Mouse (Mus musculus) limb, embryonic 15.5 days (tissue): ENCODE results near the gene Nbl1. TPM values are rescaled to one million over a fixed set of nuclear protein-coding genes. Genes with fewer than 3 reads are reported as not detected.
A peak's percentile ranks its signal among the peaks of the same experiment; 100 is the strongest.

Experiments
- ATAC-seq: fragments of 200-750 bp; cut with Nextera tagmentation; 2 replicates; pipeline ENCODE4 v1.8.0; 2017; ENCODE audit warnings: low read depth, moderate TSS enrichment; ENCODE audit not compliant: insufficient number of reproducible peaks, low FRiP score, low TSS enrichment
- H3K27ac ChIP-seq: fragments of 300-500 bp; sonication (generic); 2 replicates; pipeline ENCODE4 v1.5.1; 2015; ENCODE audit warnings: moderate library complexity, mild to moderate bottlenecking, inconsistent platforms
- H3K27me3 ChIP-seq: fragments of 300-500 bp; sonication (generic); 2 replicates; pipeline ENCODE4 v1.6.1; 2015; ENCODE audit warnings: inconsistent platforms
- H3K36me3 ChIP-seq: fragments of 300-500 bp; sonication (generic); 2 replicates; pipeline ENCODE4 v1.6.1; 2015; ENCODE audit warnings: inconsistent platforms
- H3K4me1 ChIP-seq: fragments of 300-500 bp; sonication (generic); 2 replicates; pipeline ENCODE4 v1.6.1; 2015; ENCODE audit warnings: inconsistent platforms
- H3K4me2 ChIP-seq: fragments of 300-500 bp; sonication (generic); 2 replicates; pipeline ENCODE4 v1.6.1; 2015; ENCODE audit warnings: mild to moderate bottlenecking, inconsistent platforms
- H3K4me3 ChIP-seq: fragments of 300-500 bp; sonication (generic); 2 replicates; pipeline ENCODE4 v1.5.1; 2015; ENCODE audit warnings: mild to moderate bottlenecking, inconsistent platforms
- H3K9ac ChIP-seq: fragments of 300-500 bp; sonication (generic); 2 replicates; pipeline ENCODE4 v1.6.1; 2015; ENCODE audit warnings: inconsistent platforms
- H3K9me3 ChIP-seq: fragments of 300-500 bp; sonication (generic); 2 replicates; pipeline ENCODE4 v1.6.1; 2016; ENCODE audit warnings: inconsistent platforms
- WGBS: fragments of 180-500 bp; shearing (Covaris S2); methylation state at CpG from one replicate; pipeline ENCODE4 v1.1.7; 2015; 5-methylcytosine and 5-hydroxymethylcytosine counted together
- polyA plus RNA-seq: library from polyadenylated mRNA; unstranded; fragments of >200 nt; fragmentation: Nextera tagmentation; extraction: Ambion mirVana; gene quantifications from 2 replicates; pipeline ENCODE4 v1.2.1, GENCODE M21; 2015

Nbl1 gene
- 148 and 155 TPM in 2 replicates for polyA plus RNA-seq

DNA sequence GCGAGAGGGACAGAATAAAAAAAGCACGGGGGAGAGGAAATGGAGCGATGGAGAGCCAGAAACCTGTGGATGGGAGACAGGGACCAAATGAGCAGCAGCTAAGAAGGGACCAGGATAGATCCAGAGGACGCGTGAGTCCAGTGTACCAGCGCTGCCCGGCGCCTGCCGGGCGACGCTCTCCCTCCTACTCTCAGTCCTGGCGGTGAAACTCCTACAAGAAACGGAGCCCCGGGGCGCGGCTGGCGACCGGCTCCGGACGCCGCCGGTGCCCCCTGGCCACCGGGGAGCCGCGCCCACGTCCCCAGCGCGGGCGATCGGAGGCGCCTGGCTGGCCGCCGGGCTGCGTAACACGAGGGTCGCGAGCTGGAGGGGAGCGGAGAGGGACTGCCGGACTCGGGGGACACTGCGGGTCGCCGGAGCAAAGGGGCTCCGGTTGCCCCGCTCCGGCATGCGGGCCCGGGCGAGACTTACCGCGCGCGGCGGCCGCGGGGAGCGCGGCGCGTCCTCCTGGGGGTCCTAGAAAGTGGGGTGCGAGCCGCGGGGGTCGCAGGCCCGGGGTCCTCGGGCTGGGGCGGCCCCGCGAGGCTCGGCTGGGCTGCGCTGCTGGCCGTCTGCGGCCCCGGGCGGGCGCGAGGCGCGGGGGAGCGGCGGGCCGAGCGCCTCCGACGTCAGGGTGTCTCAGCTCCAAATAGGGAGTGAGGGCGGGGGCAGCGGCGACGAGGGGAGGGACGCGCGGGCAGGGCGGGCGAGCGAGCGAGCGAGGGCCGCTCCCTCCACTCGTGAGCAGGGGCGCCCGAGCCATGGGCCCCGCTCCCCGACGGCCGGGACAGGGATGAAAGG, at the start of gene Nbl1:
Gene Nbl1 (minus strand): TSS at position 638 of the 840 bp plus-strand sequence.
- no peaks in the 10 kb centered on the region for H3K9me3 ChIP-seq
- H3K4me3 ChIP-seq, result peak within 1 kb of the TSS; percentile 76
- peaks cover 15% of the 10 kb centered on the region for H3K27me3 ChIP-seq
- H3K36me3 ChIP-seq, result no peaks in the 10 kb centered on the region
- peaks cover 55% of the 10 kb centered on the region for H3K4me1 ChIP-seq
- peak within 1 kb of the TSS; percentile 92 for H3K4me2 ChIP-seq
- ATAC-seq, result 0 out of 2 replicates have a peak, but pooled peaks have one; percentile 35
- WGBS, result under 1% methylated on average over 87 of the region's 105 CpGs
- H3K27ac ChIP-seq, result peak within 1 kb of the TSS; percentile 89
- peak within 1 kb of the TSS; percentile 88 for H3K9ac ChIP-seq

DNA sequence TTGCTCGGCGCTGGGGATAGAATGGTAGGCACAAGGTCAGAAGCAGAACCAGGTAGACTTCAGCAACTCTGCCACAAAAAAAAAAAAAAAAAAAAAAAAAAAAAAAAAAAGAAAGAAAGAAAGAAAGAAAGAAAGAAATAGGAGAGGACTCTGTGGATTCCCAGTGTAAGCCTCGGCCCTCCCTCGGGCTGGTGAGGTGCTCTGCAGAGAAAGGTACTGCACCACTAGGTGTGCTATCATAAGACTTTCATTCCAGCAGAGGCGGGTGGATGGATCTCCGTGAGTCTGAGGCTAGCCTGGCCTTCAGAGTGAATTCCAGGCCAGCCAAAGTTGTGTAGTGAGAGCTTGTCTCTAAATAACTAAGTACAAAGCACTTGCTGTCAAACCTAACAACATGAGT, 49.0 kb upstream of the Nbl1 start:
- Histone ChIP-seq H3K27me3 (no peaks in the 10 kb centered on the region), H3K4me2 (no peak overlapping the region), H3K36me3 (no peaks in the 10 kb centered on the region), H3K9ac (no peak overlapping the region), H3K4me3 (no peak overlapping the region), H3K9me3 (no peaks in the 10 kb centered on the region), H3K27ac (no peak overlapping the region), H3K4me1 (peaks cover 6% of the 10 kb centered on the region; the same call in 1 of the 2 replicates)
- 70% methylated on average over 6 of the region's 6 CpGs for WGBS
- ATAC-seq, result no peak

- H3K36me3 ChIP-seq, result no peaks in the 10 kb centered on the region
- H3K4me3 ChIP-seq, result no peak overlapping the region
- 68% methylated on average over 2 of the region's 2 CpGs for WGBS
- H3K4me2 ChIP-seq, result no peak overlapping the region
- no peaks in the 10 kb centered on the region for H3K9me3 ChIP-seq
- H3K9ac ChIP-seq, result no peak overlapping the region
- ATAC-seq, result no peak
- H3K27ac ChIP-seq, result no peak overlapping the region
- H3K4me1 ChIP-seq, result peaks cover 6% of the 10 kb centered on the region; the same call in 1 of the 2 replicates
- no peaks in the 10 kb centered on the region for H3K27me3 ChIP-seq
These were observed 47.5 kb upstream of the Nbl1 start for GRCm38 (mm10) chr4:139140267-139140666.

DNA sequence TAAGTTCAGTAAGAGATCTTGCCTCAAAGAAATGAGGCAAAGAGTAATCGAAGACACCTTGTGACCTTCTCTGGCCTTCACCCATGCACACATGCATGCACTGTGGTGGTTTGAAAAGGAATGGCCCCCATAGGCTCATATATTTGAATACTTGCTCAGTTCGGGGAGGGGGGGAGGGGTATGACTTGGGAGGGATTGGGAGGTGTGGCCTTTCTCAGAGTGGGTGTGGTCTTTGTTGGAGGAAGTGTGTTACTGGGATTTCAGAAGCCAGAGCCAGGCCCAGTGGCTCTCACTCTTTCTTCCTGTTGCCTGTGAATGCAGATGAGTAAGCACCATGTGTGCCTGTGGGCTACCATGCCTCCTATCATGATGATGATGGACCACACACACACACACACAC, 43.2 kb upstream of the Nbl1 start:
- Histone ChIP-seq H3K27ac (no peak overlapping the region), H3K9me3 (no peaks in the 10 kb centered on the region), H3K4me2 (no peak overlapping the region), H3K27me3 (no peaks in the 10 kb centered on the region), H3K36me3 (no peaks in the 10 kb centered on the region), H3K4me3 (no peak overlapping the region), H3K9ac (no peak overlapping the region), H3K4me1 (0 out of 2 replicates have a peak, but pooled peaks cover 6% of the 10 kb centered on the region)
- 79% methylated on average over 2 of the region's 2 CpGs for WGBS
- ATAC-seq, result no peak

DNA sequence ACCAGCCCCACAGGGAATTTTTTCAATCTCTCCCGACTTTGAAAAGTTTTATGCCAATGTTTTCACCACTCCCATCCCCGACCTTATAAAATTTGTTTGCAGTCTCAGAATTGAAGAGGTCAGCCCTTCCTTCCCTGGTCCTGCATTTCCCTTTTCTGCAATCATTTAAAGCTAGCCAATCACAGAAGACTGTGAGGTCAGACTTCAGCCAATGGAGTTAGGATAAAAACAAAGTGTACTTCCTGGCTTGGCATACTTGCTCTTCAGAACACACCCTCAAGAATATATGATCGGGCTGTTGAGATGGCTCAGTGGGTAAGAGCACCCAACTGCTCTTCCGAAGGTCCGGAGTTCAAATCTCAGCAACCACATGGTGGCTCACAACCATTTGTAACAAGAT, 40.3 kb upstream of the Nbl1 start:
- Histone ChIP-seq H3K4me1 (peaks cover 16% of the 10 kb centered on the region), H3K4me3 (no peak overlapping the region), H3K9me3 (no peaks in the 10 kb centered on the region), H3K27ac (no peak overlapping the region), H3K27me3 (no peaks in the 10 kb centered on the region), H3K9ac (no peak overlapping the region), H3K36me3 (no peaks in the 10 kb centered on the region), H3K4me2 (no peak overlapping the region)
- no peak for ATAC-seq
- 79% methylated on average over 5 of the region's 5 CpGs for whole genome bisulfite sequencing

DNA sequence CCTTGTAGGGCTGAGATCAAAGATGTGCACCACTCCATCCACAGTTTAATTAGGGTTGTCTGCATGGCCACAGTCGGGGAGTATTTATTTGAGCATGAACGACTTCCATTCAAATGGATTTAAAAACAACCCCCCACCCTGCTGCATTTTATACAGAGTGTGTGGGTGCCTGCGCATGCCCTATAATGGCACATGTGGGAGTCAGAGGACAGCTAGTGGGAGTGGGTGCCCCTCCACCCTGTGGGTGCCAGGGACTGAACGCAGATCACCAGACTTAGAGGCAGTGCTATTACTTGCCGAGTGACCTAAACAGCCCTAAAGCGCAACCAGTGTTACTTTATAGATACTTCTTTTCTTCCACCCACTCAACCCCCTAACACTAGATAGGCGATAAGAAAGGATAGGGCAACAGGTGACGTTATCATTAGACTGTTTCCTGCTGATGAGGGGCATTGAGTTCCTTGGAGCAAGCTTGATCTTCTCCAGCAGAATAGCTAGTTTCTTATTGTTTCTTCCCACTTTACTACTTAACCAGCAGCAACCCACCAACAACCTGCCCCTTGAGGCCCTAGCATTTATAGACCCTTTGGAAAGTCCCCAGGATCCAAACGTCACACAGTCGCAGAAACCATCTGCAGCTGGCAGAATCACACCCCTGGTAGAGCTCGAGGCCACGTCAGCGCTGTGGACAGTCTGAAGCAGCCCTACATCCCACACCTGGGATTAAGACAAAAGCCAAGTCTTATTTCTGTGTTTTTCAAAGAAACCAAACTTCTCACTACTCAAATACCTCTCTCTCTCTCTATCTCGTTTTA, 39.3 kb upstream of the Nbl1 start:
- H3K4me3 ChIP-seq, result no peak overlapping the region
- H3K27me3 ChIP-seq, result no peaks in the 10 kb centered on the region
- no peaks in the 10 kb centered on the region for H3K9me3 ChIP-seq
- no peaks in the 10 kb centered on the region for H3K36me3 ChIP-seq
- no peak for ATAC-seq
- H3K4me2 ChIP-seq, result no peak overlapping the region
- no peak overlapping the region for H3K9ac ChIP-seq
- WGBS, result 78% methylated on average over 14 of the region's 14 CpGs
- no peak overlapping the region for H3K27ac ChIP-seq
- peaks cover 16% of the 10 kb centered on the region for H3K4me1 ChIP-seq

DNA sequence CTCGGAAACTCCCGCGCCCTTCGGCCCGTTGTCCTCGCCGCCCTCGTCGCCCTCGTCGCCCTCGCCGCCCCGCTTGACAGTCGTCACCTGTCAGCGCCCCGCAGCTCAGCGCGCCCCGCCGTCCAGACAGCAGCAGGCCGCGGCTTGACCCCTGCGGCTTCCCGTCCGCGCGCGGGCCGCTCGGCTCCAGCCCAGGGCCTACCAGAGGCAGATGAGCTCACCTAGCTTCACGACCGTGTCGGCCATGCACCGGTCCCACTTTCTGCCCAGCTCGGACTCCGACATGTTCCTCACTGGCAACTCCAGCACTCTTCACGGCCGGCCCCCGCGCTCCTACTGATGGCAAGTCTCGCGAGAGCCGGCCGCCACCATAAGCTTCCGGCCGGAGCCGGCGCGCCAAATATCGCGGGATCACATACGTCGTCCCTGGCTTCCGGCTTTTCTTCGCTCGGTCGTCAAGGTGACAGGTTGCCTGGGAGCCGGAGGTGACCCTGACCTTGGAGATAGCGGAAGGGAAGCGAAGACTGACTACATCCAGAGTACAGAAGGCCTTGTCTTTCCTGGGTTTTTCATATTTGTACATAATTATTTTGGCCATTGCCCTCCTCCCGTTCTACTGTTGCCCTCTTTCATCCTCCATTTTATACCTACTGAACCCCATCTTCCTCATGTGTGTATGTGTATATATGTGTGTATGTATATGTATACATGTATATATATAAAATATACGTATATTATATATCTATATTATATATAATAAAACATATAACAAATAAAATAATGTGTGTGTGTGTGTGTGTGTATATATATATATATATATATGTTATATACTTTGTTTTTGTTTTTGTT, 38.1 kb upstream of the Nbl1 start, which contains the start of gene Minos1:
Gene Minos1 (minus strand): TSS at position 413 of the 849 bp plus-strand sequence.
- Histone ChIP-seq H3K9me3 (no peaks in the 10 kb centered on the region), H3K27me3 (no peaks in the 10 kb centered on the region), H3K4me2 (peak within 1 kb of the TSS; percentile 79), H3K4me1 (peaks cover 16% of the 10 kb centered on the region), H3K4me3 (peak within 1 kb of the TSS; percentile 86), H3K9ac (peak within 1 kb of the TSS; percentile 92), H3K36me3 (0 out of 2 replicates have a peak, but pooled peaks cover 3% of the 10 kb centered on the region), H3K27ac (peak within 1 kb of the TSS; percentile 90)
- WGBS, result under 1% methylated on average over 63 of the region's 63 CpGs
- peak; percentile 96 for ATAC-seq

DNA sequence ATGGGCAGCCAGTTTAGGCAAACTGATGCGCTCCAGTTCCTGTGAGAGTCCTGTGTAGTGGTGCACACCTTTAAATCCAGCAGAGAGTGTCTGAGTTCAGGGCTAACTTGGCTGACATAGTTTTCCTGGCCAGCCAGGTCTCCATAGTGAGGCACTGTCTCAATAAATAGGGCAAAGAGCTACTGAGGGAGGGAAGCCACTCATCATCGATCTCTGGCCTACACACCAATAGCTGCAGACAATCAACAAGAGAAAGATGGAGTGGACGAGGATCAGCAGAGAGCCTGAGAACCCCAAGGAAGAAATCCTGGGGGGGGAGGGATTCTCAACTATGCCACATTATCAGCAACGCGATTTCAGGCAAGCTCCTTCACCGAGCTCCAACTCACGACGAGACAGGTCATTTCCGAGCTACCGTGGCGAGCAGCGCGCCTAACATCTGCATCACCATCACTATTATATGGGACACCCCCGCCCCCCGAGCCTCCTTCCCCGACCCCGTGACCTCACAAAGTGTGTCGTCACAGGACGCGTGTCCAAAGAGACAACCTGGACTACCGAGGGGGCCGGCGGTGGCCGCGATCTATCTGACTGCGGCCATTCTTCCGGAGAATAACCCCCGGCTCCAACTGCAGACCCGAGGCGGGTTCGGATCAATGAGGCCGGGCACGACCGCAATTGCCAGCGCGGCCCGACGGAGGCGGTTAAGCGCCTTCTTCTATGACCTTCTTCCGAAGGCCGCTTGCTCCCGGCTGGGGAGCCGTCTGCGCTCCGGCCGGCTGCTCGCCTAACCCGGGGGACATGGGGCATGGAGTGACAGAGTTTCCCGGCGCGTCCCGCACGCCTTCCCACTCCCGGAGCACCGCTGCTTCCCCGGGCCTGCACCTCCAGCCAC, 37.3 kb upstream of the Nbl1 start:
- Histone ChIP-seq H3K9ac (peak overlapping the region; percentile 92), H3K4me3 (peak overlapping the region; percentile 86), H3K9me3 (no peaks in the 10 kb centered on the region), H3K27ac (peak overlapping the region; percentile 90), H3K27me3 (no peaks in the 10 kb centered on the region), H3K4me1 (peaks cover 16% of the 10 kb centered on the region), H3K36me3 (0 out of 2 replicates have a peak, but pooled peaks cover 3% of the 10 kb centered on the region), H3K4me2 (peak overlapping the region; percentile 79)
- 0 out of 2 replicates have a peak, but pooled peaks have one; percentile 11 for ATAC-seq
- WGBS, result 2% methylated on average over 57 of the region's 57 CpGs

GRCm38 (mm10) chr4:139126475-139126874, 33.7 kb upstream of the Nbl1 start:
- H3K4me2 ChIP-seq, result no peak overlapping the region

DNA sequence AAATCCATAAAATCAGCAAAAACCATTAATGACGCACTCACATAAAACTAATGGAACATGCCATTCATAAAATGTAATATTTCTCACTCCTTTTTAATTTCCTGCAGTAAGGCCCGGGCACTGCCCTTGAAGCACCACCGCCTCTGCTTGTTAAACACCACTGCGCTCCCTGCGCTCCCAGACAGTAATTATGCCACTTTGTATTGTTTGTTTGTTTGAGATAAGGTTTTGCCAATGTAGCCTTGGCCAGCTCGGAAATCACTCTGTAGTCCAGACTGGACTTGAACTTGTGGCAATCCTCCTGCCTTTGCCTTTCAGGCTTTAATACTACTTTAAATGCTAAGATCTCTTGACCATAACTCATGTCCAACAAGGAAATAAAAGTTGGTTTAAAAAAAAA, 32.1 kb upstream of the Nbl1 start:
- H3K4me3 ChIP-seq, result no peak overlapping the region
- H3K27me3 ChIP-seq, result no peaks in the 10 kb centered on the region
- no peak for ATAC-seq
- H3K4me2 ChIP-seq, result no peak overlapping the region
- H3K4me1 ChIP-seq, result peaks cover 19% of the 10 kb centered on the region
- H3K27ac ChIP-seq, result no peak overlapping the region
- H3K9me3 ChIP-seq, result no peaks in the 10 kb centered on the region
- 0 out of 2 replicates have a peak, but pooled peaks cover 3% of the 10 kb centered on the region for H3K36me3 ChIP-seq
- H3K9ac ChIP-seq, result no peak overlapping the region
- WGBS, result 70% methylated on average over 6 of the region's 6 CpGs

More at GRCm38 (mm10) chr4:139126475-139126874, 33.7 kb upstream of the Nbl1 start:
- ATAC-seq, result no peak
- H3K27me3 ChIP-seq, result no peaks in the 10 kb centered on the region
- H3K4me3 ChIP-seq, result no peak overlapping the region
- 0 out of 2 replicates have a peak, but pooled peaks cover 3% of the 10 kb centered on the region for H3K36me3 ChIP-seq
- WGBS, result 86% methylated on average over 3 of the region's 3 CpGs
- H3K4me1 ChIP-seq, result peaks cover 10% of the 10 kb centered on the region
- H3K9me3 ChIP-seq, result no peaks in the 10 kb centered on the region
- H3K27ac ChIP-seq, result no peak overlapping the region
- no peak overlapping the region for H3K9ac ChIP-seq
